Mouse (Mus musculus) Patski (cell line): Measurements from ENCODE around the gene Dgcr6. TPM values are rescaled to one million over a fixed set of nuclear protein-coding genes. Genes with fewer than 3 reads are reported as not detected.

Experiments
- ATAC-seq: fragments of 100-300 bp; one replicate; pipeline ENCODE4 v1.8.0; 2021
- CTCF ChIA-PET: fragments of 350-600 bp; sonication (Branson Sonifier 250); formaldehyde crosslinking; loops from one replicate; lab custom pipeline; 2022; ENCODE audit warnings: inconsistent platforms; lab: Charles Lee
- POLR2A ChIA-PET: fragments of 350-600 bp; sonication (Branson Sonifier 250); formaldehyde crosslinking; loops from one replicate; lab custom pipeline; 2022; ENCODE audit warnings: antibody characterized with exemption, inconsistent platforms; lab: Charles Lee
- DNase-seq: peaks from one replicate; pipeline ENCODE4 v3.0.0-alpha.2; 2011; ENCODE audit warnings: low read depth, low spot score
- H3K27me3 ChIP-seq: fragments of 371-371 bp; one replicate; pipeline ENCODE4 v1.5.1; 2021
- CTCF ChIP-seq: fragments of 100-300 bp; IDR thresholded peaks from one replicate; pipeline ENCODE4 v1.5.1; 2021
- in situ Hi-C: fragments of 300-500 bp; cut with MboI; formaldehyde crosslinking; loops from 3 replicates; pipeline ENCODE4 v1.11.1; 2018; ENCODE audit warnings: low pct_unique_long_range_greater_than_20kb, mixed read lengths
- polyA plus RNA-seq: library from polyadenylated mRNA; unstranded; gene quantifications from one replicate; pipeline ENCODE4 v1.2.3, GENCODE M21; 2021

The Dgcr6 gene
- polyA plus RNA-seq, 1 experiment from 2014 or later: 59.5 TPM

DNA sequence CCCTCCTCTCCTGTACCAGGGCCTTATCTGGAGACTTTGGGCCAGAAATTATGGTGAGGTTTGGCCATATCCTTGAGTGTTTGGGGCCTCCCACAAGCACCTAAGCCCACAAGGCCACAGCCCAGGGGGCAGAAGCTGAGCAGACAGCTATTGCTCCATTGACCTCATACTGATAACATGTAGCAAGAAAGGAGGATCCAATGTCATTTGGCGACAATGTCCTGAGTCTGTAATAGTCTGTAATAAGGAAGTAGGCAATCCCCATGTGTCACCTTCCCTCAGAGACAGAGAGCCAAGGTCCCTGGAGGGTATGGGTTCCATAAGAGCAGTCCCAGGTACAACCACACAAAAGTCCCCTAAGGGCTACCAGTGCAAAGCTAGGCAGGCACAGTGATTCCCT is 29.6 kb downstream of the Dgcr6 start:
- no peak for TF ChIP-seq CTCF
- no peaks in the 10 kb centered on the region for H3K27me3 ChIP-seq
- POLR2A ChIA-PET: no interaction called here
- in situ Hi-C loops: no loop called here
- DNase-seq (no peak), ATAC-seq (no peak)
- CTCF ChIA-PET: no interaction called here

DNA sequence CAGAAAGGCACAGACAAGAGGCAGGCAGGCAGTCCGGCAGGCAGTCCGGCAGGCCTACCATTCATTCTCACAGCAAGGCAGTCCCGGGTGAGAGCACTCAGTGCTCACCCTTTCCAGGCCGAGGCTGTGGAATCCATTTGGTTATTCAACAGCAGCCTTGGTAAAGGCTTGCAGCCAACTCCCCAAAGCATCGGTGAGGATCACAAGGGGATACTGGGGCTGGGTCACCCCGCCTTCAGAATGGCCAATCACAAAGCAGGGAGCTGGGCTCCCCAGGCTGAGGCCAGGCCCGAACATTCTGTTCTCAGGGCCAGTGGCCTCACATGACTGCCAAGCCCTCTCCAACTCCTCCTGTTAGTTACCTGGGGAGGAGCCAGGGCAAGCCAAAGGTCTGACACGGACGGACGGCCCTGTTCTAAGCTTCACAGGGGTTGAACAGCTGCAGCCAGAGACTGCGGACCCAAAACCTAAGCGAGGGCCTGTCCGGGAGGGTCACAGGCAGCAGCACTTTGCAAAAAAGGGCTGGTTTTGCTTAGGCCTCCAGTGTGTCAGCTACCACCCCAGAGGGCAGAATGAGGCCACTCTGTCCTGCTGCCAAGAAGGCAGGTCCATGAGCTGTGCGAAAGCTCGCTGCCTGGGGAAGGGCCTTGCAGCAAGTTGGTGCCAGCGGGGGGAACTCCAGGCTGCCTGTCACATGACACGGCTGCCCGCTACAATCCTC is 30.7 kb downstream of the Dgcr6 start:
- in situ Hi-C loops: no loop called here
- no peak for TF ChIP-seq CTCF
- ChIA-PET CTCF (no interaction called here), POLR2A (interaction anchor here (1.0 kb wide), 1 partner anchor 10 kb away, joined by 14 read pairs; no protein-coding TSS in a partner anchor)
- ATAC-seq (no peak), DNase-seq (no peak)
- no peaks in the 10 kb centered on the region for H3K27me3 ChIP-seq

DNA sequence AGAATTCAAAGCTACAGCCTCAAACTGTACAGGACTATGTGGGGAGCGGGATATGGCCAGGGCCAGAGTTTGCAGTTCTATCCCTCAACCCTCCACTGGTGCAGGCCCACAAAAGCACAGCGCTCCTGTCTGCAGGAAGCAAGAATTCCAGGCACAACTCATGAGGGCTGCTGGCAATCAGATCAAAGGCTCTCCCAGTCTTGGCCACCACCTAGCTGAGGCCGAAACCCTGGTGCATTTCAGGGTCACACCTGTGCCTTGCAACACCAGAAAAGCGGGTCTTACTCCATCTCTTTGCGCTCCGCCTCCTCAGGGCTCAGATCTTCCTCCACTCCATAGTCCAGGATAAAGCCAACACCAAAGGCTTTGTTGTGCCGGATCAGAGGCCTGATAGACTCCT is 31.6 kb downstream of the Dgcr6 start:
- POLR2A ChIA-PET: no interaction called here
- no peak for DNase-seq
- CTCF ChIA-PET: interaction anchor here (0.7 to 1.2 kb wide), 2 partner anchors 10 to 31 kb away, joined by 3 to 4 read pairs; partner anchors contain the start of gene Dgcr6
- H3K27me3 ChIP-seq: peaks cover 4% of the 10 kb centered on the region
- TF ChIP-seq CTCF: no peak
- in situ Hi-C loops: no loop called here
- ATAC-seq: no peak

DNA sequence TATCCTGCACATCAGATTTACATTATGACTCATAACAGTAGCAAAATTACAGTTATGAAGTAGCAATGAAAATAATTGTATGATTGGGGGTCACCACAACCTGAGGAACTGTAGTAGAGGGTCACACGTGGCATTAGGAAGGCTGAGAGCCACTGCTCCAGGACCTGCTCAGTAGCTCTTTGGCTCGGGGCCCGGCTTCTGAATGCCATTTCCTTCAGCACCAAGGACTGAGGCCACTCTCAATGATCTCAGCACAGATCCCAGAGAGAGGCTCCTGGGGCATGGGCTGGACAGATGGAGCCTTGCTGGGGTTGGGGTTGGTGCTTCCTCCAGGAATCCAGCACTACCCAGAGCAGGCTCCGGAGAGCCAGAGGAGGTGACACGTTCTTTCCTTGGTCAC is 34.4 kb downstream of the Dgcr6 start:
- POLR2A ChIA-PET: no interaction called here
- CTCF ChIA-PET: no interaction called here

DNA sequence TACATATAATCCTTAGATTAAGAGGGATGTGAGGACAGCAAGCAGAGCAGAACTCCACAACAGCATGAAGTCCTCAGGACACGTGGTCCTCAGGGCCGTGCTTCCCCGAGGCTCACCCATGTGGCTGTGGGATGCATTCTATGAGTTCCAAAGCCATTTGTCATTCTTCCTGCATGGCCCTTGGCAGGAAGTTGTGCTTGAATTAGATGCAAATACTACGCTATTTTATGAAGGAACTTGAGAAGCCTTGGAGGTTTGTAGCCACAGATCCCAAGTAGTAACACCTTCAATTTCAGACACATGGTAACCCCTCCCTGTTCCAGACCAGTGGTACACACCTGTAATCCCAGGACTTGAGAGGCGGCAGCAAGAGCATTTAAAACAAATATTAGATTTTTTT is 43.7 kb downstream of the Dgcr6 start:
- ChIA-PET CTCF (no interaction called here), POLR2A (no interaction called here)
- peak; percentile 39 for DNase-seq
- in situ Hi-C loops: no loop called here
- ATAC-seq: peak; percentile 79
- no peak for TF ChIP-seq CTCF
- H3K27me3 ChIP-seq: no peaks in the 10 kb centered on the region

More for the DNA sequence above, 34.4 kb downstream of the Dgcr6 start:
- DNase-seq (no peak), ATAC-seq (no peak)
- peaks cover 4% of the 10 kb centered on the region for H3K27me3 ChIP-seq
- no peak for TF ChIP-seq CTCF
- in situ Hi-C loops: no loop called here

DNA sequence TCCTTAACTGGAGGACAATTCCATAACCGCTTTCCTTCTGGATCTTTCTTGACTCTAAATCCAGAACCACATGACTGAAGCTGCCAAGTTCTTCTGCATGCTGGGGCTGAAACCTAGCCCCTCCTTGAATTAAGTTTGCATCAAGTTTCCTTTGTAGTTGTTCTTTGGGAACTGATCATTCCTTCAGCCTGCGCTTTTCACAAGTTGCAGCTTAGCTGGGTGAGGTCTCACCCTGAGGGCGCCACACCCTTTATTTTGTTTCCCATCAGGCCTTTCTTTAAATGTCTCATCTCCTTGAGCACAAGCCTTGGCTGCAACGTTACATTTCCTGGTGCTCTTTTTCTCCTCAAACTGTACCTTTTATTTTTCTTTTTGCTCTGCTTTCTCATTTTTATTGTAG is 50.2 kb downstream of the Dgcr6 start:
- POLR2A ChIA-PET: no interaction called here
- CTCF ChIA-PET: interaction anchor here (0.8 to 0.9 kb wide), 2 partner anchors 108 to 109 kb away, joined by 3 to 4 read pairs; no protein-coding TSS in a partner anchor

DNA sequence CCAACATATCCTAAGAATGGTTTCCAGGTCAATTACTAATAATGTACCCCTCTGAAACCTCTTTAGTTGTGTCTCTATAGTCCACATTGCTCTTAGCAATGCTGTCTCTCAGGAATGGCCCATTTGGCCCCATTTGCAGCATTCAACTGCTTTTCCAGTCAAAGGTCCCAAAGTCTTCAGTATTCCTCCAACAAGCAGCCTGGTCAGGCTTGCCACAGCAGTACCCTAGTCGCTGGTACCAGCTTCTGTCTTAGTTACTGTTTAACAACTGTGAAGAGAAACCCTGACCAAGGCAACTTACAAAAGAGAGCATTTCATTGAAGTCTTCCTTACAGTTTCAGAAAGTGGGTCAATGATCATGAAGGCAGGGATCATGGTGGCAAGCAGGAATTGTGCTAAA is 50.7 kb downstream of the Dgcr6 start:
- in situ Hi-C loops: no loop called here
- no peaks in the 10 kb centered on the region for H3K27me3 ChIP-seq
- ATAC-seq (no peak), DNase-seq (no peak)
- CTCF ChIA-PET: no interaction called here
- POLR2A ChIA-PET: no interaction called here
- TF ChIP-seq CTCF: no peak

More for the DNA sequence above, 50.2 kb downstream of the Dgcr6 start:
- in situ Hi-C loops: no loop called here
- DNase-seq: no peak
- no peaks in the 10 kb centered on the region for H3K27me3 ChIP-seq
- no peak for ATAC-seq
- TF ChIP-seq CTCF: no peak

DNA sequence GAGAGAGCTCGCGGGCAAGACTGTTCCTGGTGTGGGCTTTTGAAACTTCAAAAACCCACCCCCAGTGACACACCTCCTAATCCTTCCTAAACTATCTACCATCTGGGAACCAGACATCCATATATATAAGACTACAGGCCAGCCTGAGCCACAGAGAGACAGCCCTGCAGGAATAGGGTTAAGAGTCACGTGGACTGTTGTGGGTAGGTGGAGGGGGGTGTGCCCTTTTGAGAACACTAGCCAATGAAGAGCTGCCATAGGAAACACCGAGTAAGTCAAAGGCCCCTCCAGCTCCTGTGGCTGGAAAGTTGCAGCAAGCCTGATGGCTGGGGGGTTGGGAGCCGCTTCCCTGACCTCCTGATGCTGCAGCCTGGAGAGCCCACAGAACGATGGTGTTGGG is 51.1 kb downstream of the Dgcr6 start:
- no peak for ATAC-seq
- CTCF ChIA-PET: no interaction called here
- no peaks in the 10 kb centered on the region for H3K27me3 ChIP-seq
- no peak for TF ChIP-seq CTCF
- POLR2A ChIA-PET: no interaction called here
- DNase-seq: no peak
- in situ Hi-C loops: no loop called here

DNA sequence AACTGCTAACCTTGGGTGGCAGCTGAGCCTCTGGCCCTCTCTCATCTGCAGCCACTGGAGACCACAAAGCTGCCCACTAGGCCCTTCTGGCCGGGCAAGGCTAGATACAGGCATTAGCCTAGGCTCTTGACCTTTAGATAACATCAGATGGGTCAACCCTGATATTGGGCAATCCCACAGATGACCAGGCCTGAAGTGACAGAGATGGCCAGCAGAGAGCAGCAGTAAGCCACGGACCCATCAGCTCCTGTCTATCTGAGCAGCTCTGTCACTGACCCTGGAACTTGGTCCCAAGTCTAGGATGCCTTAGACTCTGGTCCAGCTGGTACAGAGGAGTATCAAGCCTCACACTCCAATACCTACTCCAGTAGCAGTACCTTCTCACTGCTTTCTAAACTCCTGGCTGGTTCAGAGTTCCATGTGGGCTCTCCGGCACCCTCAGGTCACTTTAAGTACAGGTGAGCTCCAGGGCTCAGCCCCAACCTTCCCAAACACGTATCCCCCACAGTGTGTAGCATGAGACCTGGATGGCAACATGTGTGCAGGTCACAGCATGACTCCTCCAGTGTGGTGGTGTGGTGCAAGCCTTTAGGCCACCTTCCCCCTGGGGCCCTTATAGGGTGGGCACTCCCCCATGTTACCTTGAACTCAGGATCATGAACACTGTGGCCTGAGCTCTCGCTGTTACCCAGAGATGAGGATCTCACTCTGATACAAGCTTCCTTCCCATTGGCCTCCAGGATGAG is 55.7 kb downstream of the Dgcr6 start:
- TF ChIP-seq CTCF: peak; percentile 90
- peak; percentile 60 for ATAC-seq
- no peaks in the 10 kb centered on the region for H3K27me3 ChIP-seq
- ChIA-PET POLR2A (interaction anchor here (0.8 kb wide), 1 partner anchor 43 kb away, joined by 3 read pairs; no protein-coding TSS in a partner anchor), CTCF (interaction anchor here (0.5 to 2.9 kb wide), 9 partner anchors 9 to 103 kb away, joined by 3 to 36 read pairs (median 3); no protein-coding TSS in a partner anchor)
- in situ Hi-C loops: no loop called here
- no peak for DNase-seq

DNA sequence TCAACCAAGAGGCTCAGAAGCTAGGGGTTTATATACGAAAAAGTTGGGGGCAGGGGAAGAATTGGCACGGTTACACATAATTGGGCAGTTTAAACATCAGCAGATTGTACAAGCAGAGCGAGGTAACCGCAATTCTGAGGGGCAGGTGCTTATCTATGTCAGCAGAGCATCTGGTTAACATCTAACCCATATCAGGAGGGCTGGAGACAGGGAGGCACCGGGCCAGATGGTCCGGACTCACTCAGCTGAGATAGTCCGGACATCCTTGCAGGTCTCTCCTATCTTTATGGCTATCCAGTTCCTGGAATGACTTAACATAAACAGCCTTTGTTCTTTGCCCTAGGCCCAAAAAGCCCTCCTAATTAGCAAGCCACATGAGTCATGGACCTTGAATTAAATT is 58.4 kb downstream of the Dgcr6 start:
- TF ChIP-seq CTCF: no peak
- in situ Hi-C loops: no loop called here
- H3K27me3 ChIP-seq: no peaks in the 10 kb centered on the region
- ChIA-PET POLR2A (no interaction called here), CTCF (interaction anchor here (1.3 to 2.6 kb wide), 2 partner anchors 60 to 99 kb away, joined by 5 to 7 read pairs; no protein-coding TSS in a partner anchor)
- ATAC-seq: no peak
- DNase-seq: no peak

DNA sequence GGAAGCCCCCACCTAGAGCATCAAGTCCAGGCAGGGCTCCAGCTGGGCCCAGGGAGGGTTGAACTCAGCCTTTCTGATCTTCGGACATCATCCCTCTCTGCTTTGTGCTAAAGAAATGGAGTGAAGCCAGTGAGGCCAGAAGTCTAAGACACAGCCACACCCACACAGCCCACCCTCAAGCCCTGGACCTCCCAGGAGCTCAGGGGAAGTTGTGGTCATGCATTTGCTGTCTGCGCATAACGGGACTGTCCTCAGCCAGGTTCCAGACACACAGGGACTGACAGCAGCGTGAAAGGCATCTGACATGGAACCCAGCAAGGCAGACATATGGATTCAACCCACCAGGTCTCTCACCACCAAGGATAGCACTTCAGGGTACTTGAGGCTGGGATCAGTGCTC is 63.8 kb downstream of the Dgcr6 start:
- ATAC-seq: no peak
- POLR2A ChIA-PET: no interaction called here
- in situ Hi-C loops: no loop called here
- no peak for DNase-seq
- peaks cover 4% of the 10 kb centered on the region for H3K27me3 ChIP-seq
- CTCF ChIA-PET: interaction anchor here (1.4 kb wide), 1 partner anchor 19 kb away, joined by 5 read pairs; no protein-coding TSS in a partner anchor
- TF ChIP-seq CTCF: no peak
